Mouse (Mus musculus) cerebral cortex, adult 2 months (tissue): ENCODE data around the gene Cycs.

ENCODE experiments used
- WGBS: fragments of 180-500 bp; shearing (Covaris S2); methylation state at CpG from one replicate; pipeline ENCODE4 v1.1.7; 2018; 5-methylcytosine and 5-hydroxymethylcytosine counted together

Gene Cycs

DNA sequence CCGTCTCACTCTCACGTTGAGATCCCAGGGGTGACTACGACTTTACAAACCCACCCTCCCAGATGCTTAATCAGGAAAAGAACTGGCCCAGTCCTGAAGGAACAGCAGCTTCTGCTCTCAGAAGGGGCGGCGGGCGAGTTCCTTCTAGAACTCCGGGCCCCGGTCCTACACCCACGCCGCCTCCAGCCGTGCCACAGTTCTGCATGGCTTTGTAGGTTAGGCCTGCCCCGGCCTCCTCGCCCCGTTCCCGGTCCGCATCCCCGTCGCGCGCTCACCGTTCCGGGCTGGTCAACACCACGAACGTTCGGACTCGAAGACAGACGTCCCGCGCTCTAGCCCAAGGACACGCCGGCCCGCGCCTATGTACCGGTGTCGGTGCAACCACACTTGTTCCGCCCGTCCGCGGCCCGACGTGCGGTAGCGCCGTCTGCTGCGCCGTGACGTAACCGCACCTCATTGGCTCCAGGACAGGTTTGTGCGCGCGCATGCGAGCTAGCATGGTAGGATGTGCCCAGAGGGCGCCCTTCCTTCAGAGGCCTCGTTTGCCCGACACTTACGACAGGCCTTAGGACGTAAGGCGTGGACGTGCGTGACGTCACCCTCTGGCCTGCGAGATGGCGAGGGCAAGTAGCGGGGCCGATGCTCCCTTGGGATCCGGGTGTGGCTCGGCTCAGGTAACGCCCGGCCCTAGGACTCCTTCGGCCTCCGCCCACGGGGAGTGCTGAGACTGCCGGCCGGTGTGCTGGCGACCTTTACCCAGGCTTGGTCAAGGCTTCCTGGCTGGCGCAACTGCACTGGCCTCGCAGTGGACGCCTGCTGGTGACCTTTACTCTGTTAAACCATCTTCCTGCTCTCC lies at the start of gene Cycs:
TSS of gene Cycs (minus strand) at position 398 of the 856 bp plus-strand sequence.
- under 1% methylated on average over 78 of the region's 78 CpGs for WGBS

- 45% methylated on average over 4 of the region's 4 CpGs for WGBS
Observed at GRCm38 (mm10) chr6:50601620-50602019, 35.3 kb upstream of the Cycs start.

DNA sequence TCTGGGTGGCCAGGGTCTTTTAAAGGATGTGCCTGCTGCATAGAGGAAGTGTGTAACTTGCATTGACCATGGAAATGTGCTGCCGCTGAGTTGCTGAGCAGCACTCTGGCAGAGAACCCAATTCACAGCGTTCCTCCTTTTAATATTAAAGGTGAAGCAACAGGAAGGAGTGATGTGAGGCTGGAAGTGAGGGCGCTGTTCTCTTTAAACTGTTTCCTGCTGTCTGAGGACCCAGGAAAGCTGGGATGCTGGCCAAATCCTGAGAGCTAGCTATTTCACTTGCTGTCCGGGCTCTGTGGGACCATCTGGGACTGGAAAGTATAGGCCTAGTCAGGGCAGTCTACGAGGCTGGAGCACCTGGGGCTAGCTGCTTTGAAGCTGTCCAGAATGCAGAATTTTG lies 32.2 kb upstream of the Cycs start:
- 43% methylated on average over 5 of the region's 5 CpGs for WGBS

DNA sequence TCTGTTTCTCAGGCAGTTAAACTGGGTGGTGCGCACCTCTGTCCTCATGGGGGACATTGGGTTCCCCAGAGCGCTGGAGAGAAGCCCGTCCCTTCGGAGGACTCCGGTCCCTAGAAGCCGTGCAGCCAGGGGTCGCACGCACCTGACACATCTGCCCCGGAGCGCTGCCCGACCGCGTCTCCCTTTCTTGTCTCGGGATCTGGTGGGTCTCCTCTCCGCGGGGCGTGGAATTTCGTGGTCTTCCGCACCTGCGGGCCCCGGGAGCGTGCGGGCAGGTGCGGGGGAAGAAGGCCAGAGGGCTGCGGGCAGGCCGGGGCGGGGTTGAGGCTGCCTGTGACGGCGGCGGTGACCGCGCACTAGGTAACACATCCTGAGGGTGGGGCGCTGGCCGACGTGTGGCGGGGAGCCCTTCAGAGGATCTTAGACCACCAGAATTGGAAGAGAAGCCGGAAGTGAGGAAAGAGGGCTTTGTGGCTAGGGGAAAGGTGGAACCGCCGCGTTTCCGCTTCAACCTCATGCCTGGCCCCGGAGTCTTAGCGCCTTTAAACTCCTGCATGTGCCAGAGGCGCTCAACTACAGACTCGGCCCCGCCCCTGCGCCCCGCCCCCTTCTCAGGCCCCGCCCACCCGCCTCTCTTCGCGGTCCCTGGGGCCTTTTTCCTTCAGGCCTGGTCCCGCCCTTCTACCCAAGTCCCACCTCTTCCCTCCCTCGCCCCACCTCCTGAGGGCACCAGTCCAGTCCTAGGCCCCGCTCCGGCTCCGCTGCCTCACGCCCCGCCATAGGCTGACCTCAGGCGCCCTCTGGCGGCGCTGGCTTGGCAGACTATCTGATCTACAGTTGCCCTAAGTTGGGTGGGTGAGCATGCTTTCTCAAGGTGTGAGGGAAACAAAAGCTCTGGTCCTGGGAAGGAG lies 30.2 kb upstream of the Cycs start, which contains the start of gene 4921507P07Rik:
TSS of gene 4921507P07Rik (minus strand) at position 332 of the 911 bp plus-strand sequence.
- 1% methylated on average over 55 of the region's 62 CpGs for WGBS

GRCm38 (mm10) chr6:50594372-50594771 lies 28.0 kb upstream of the Cycs start:
- WGBS = 89% methylated on average over 2 of the region's 2 CpGs

DNA sequence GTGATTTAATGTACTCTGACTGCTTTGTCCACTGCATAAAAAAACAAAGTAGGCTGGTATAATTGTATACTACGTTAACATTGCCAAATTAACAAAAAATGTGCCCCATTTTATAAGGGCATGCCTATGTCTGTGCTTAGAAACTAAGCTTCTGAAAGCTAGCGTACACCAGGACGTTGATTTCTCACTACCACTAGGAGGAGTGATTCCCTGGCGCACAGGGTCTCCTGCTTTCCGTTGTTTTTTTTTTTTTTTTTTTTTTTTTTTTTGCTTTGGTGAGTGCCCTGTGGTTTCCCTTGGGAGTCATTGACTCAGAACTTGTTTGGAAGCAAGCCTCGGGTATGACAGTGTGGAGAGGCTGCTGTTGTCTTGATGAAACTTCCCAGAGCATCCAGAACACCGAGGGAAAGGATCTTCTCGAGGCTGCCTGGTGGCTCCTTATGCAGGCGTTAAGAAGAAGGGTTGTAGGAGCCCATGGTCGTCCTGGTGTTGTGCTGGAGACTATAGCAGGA lies 27.1 kb upstream of the Cycs start:
- 76% methylated on average over 10 of the region's 10 CpGs for WGBS

DNA sequence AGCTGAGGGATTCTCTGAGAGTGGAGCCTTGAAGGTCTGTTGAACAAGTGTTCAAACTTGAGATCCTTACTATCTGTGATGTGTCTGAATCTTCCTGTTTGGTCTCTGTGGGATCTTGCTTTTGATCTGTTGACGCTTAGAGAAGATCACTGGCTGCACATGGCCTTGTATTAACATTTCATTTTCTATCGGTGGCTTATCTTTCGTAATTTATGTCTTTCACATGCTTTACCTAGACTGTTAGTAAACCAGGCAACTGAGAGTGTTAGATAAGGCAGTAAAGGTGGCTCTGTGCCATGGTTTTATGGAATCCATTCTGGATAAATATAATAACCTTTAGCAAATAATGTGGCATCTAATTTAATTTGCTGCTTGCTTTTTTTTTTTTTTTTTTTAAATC lies 23.9 kb upstream of the Cycs start:
- WGBS = 93% methylated on average over 3 of the region's 3 CpGs

GRCm38 (mm10) chr6:50588251-50588650 lies 21.9 kb upstream of the Cycs start:
- WGBS = 51% methylated on average over 1 of the region's 1 CpGs

- 76% methylated on average over 2 of the region's 2 CpGs for WGBS
Observed at GRCm38 (mm10) chr6:50587412-50587811, 21.1 kb upstream of the Cycs start.

GRCm38 (mm10) chr6:50586316-50586715 lies 20.0 kb upstream of the Cycs start:
- WGBS = 86% methylated on average over 5 of the region's 5 CpGs

DNA sequence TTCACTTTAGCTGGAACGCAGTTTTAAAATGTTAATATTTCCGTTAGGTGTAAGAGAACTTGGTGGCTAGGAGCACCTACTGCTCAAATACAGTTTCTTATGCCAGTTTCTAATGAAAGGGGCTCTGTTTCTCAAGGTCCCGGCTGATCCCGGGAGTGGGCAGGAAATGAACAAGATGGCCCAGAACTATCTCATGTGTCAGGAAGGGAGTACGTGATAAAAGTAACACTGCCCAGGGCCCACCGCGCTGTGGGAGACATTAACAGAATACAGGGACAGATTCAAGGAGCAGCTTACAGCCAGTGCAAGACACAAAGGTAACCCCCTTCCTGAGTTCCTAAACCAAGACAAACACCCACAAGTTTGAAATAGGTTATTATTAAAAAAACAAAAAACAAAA lies 19.4 kb upstream of the Cycs start:
- 78% methylated on average over 7 of the region's 7 CpGs for WGBS

- WGBS = 69% methylated on average over 1 of the region's 1 CpGs
Observed at GRCm38 (mm10) chr6:50571661-50572060, 5.3 kb upstream of the Cycs start.

DNA sequence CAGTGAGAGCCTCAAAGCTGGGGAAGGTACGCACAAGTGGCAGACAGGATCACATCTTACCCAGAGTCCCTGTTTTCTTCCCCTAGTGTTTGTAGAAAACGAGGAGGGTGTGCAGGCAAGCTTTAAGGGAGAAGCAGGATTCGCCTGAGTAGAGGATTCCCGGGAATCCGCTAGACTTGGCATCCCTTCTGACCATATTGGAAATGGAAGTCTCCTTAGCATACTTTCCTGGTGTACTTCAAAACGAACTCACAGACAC lies 588 bp upstream of the Cycs start:
- WGBS = 3% methylated on average over 6 of the region's 6 CpGs

- WGBS = 94% methylated on average over 3 of the region's 3 CpGs
Observed at GRCm38 (mm10) chr6:50563651-50564050, 2.7 kb downstream of the Cycs start.

- WGBS = 60% methylated on average over 4 of the region's 4 CpGs
Observed at GRCm38 (mm10) chr6:50562421-50562820, 3.9 kb downstream of the Cycs start.

DNA sequence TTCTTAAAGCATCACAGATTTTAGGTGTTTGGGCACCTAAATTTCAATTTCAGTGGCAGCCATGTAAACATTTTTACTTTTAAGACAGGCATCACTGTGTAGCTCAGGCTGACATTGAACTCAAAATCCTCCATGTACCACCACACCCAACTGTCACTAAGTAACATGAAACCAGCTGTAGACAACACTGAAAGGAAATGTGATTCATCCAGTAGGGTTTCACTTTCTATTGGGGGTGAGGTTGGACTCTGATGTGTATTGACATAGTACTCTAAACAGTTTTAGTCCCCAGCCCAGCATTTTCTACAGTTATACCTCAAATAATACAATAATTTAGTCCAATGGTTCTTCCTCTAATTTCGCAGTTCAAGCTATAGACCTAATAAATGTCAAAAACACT lies 5.6 kb downstream of the Cycs start:
- 100% methylated on average over 1 of the region's 1 CpGs for WGBS

DNA sequence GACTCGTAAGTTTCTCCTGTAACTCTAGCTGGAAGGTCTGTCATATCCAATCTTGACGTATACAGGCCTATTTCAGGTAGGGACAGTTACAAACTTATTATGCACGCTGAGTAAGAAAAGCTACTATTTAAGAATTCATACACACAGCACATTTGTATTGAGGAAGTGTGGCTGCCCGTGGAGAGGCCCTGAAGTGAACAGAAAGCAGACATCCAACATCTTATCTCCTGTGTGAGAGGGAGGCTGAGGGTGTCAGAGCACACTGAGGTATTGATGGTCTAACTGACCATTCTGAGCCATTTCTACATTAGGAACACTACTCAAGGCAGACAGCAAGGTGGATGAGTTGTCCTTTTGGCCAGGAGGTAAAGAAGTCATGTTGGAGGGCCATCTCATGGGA lies 7.5 kb downstream of the Cycs start:
- WGBS = 76% methylated on average over 4 of the region's 4 CpGs

DNA sequence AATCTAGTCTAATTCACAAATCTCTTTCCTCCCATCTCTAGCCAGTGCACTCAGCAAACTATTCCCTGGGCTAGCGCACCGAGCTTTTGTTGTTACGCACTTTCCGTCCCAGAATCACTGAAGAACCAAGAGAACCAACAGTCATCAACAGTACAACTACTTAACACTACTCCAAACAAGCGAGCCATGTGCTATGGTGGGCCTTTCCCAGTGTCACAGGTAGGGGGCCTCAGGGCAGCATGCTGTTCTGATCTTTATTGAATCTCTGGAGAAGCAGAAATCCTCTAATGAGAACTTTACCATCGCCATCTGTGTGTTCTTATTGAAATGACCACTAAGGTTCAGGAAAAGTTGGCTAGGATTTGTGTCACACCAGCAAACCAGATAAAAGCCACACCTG lies 8.8 kb downstream of the Cycs start:
- 93% methylated on average over 6 of the region's 6 CpGs for WGBS

GRCm38 (mm10) chr6:50554223-50554622 lies 12.1 kb downstream of the Cycs start:
- 90% methylated on average over 2 of the region's 2 CpGs for WGBS

GRCm38 (mm10) chr6:50552881-50553518 lies 13.3 kb downstream of the Cycs start:
- 82% methylated on average over 5 of the region's 5 CpGs for WGBS

- WGBS = 53% methylated on average over 7 of the region's 7 CpGs
Observed at GRCm38 (mm10) chr6:50549791-50550190, 16.5 kb downstream of the Cycs start.

GRCm38 (mm10) chr6:50549051-50549450 lies 17.3 kb downstream of the Cycs start:
- WGBS = 33% methylated on average over 5 of the region's 5 CpGs
